Mouse (Mus musculus): Measurements from ENCODE around the gene Insm1. TPM values are rescaled to one million over a fixed set of nuclear protein-coding genes. Genes with fewer than 3 reads are reported as not detected.

Insm1 gene
- total RNA-seq, 2 experiments from 2014 or later = not detected

GRCm38 (mm10) chr2:146262966-146263365, 41.2 kb downstream of the Insm1 start:
- DNase-seq = no peak

GRCm38 (mm10) chr2:146265045-146265444, 43.3 kb downstream of the Insm1 start:
- no peak for DNase-seq

- no peak for DNase-seq
Measured at GRCm38 (mm10) chr2:146266539-146266938, 44.8 kb downstream of the Insm1 start.
